Mouse (Mus musculus): ENCODE data around the gene Papolb. TPM values are rescaled to one million over a fixed set of nuclear protein-coding genes. Genes with fewer than 3 reads are reported as not detected.

Gene Papolb
- 0.04 and 0.06 TPM in 2 replicates for polyA plus RNA-seq (2012; rRNA removed)

- DNase-seq (ENCODE audit: low spot score): no peak
Observed at GRCm38 (mm10) chr5:142529915-142530314, at the start of gene Papolb. TSS of gene Papolb (minus strand) at chr5:142530076.

DNA sequence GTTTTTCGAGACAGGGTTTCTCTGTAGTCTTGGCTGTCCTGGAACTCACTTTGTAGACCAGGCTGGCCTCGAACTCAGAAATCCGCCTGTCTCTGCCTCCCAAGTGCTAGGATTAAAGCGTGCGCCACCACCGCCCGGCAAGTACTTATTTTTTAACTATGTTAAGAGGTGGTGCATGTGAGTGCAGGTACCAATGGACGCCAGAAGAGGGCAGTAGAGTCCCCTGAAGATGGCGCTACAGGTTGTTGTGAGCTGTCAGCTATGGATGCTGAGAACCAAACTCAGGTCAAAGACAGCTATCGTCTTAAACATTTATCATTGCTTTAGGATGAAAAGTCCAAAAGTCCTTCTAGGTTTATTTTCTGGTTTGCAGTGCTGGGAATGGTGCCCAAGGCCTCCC lies 48.3 kb upstream of the Papolb start:
- no peak for DNase-seq (ENCODE audit: low spot score)

GRCm38 (mm10) chr5:142576832-142577231 lies 47.0 kb upstream of the Papolb start:
- DNase-seq (ENCODE audit: low spot score): no peak

- DNase-seq (ENCODE audit: low spot score): no peak
Observed at GRCm38 (mm10) chr5:142574323-142575057, 44.6 kb upstream of the Papolb start.

- DNase-seq (ENCODE audit: low spot score): no peak
Observed at GRCm38 (mm10) chr5:142564606-142565005, 34.7 kb upstream of the Papolb start.

DNA sequence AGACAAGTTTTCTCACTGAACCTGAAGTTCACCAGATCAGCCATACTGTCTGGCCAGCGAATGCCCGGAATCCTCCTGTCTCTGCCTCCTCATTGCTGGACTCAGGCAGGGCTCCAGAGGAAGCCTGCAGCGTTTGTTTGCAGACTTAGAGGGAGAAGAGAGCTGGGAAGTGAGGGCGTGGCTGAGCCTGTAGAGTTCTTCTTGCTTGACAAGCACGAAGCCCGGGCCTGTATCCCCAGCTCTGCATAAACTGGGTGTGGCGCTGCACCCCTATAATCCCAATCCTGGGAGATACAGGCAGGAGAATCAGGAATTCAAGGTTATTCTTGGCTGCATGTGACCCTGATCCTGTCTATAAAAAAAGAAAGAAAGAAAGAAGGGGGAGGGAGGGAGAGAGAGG lies 30.4 kb upstream of the Papolb start:
- no peak for DNase-seq (ENCODE audit: low spot score)

DNA sequence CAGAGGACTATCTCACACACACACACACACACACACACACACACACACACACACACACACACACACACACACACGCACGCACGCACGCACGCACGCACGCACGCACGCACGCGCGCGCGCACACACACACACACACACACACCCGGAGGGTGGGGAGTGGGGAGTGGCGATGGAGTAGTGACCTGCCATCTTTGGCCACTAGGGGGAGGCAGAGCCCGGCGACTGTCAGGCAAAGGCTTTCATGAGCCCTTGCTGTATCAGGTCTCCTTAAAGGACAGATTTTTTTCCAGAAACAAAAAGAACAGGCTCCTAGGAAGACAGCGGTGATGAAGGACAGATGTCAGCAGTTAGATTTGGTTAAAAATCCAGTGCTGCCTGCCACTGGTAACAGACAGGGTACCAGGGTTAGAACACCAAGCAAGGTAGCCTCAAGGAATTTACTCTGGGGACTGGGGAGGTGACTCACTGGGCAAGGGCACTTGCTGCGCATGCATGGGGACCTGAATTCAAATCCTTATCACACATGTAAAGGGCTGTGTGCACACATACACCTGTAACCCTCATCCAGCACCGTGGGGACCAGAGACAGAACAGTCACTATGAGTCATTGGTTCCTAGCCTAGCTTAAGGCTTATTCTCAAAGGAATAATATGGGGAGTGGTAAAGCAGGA lies 27.7 kb upstream of the Papolb start:
- DNase-seq (ENCODE audit: low spot score): peak; percentile 32

DNA sequence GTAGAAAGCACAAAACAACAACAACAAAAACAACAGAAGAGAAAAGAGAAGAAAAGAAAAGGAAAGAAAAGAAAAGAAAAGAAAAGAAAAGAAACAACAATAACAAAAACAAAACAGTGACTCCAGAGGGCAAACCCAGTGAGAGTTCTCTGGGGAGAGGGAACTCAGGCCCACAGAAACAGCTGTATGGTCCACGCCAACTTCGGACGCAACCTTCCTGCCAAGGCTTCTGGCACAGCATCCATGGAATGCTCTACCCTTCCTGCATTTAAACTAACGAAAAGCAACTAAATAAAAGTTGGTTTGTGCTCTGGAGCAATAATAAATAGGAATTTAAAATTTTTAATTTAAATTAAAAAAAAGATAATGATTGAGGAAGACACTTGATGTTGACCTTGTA lies 26.8 kb upstream of the Papolb start:
- no peak for DNase-seq (ENCODE audit: low spot score)

- no peak for DNase-seq (ENCODE audit: low spot score)
Observed at GRCm38 (mm10) chr5:142555866-142556265, 26.0 kb upstream of the Papolb start.

- peak; percentile 76 for DNase-seq (ENCODE audit: low spot score)
Observed at GRCm38 (mm10) chr5:142550706-142551652, 21.1 kb upstream of the Papolb start, which contains the start of gene Radil. TSS of gene Radil (minus strand) at chr5:142551098.

GRCm38 (mm10) chr5:142549961-142550705 lies 20.3 kb upstream of the Papolb start:
- peak; percentile 28 for DNase-seq (ENCODE audit: low spot score)

GRCm38 (mm10) chr5:142549441-142549840 lies 19.6 kb upstream of the Papolb start:
- DNase-seq (ENCODE audit: low spot score): no peak

- no peak for DNase-seq (ENCODE audit: low spot score)
Observed at GRCm38 (mm10) chr5:142547066-142547465, 17.2 kb upstream of the Papolb start.

DNA sequence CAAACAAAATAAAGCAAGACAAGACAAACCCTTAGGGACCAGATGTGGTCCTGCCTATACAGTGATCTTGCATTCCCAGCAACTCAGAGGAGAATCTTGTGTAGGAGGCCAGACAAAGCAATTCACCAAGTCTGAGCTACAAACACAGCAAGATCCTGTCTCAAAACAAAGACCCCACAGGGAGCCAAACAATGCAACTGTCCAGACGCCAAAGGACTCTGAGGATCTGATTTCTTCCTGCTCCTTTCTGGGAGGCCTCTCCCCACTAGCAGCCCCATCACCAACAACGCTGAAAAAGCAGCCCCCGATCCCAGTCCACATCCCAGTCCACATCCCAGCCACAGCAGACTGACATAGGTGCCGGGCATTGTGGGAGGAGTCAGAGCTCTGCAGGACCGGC lies 16.5 kb upstream of the Papolb start:
- no peak for DNase-seq (ENCODE audit: low spot score)

GRCm38 (mm10) chr5:142545014-142545795 lies 15.3 kb upstream of the Papolb start:
- no peak for DNase-seq (ENCODE audit: low spot score)

DNA sequence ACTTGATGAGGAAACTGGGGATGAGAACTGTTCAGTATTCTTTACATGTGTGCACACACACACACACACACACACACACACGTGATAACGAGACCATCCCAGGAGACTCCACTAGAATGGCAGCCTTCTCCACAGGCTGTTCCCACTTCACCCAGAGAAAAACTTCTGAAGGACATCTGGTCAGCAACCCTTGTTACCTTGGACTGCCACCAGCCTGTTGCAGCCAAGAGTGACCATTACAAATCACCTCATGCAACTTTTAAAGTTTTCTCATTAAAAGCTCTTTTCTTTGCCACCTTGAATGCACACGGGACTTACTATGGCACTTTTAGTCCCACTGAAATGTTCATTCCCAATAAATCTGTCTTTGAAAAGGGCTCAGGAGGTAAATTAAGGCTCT lies 7.4 kb upstream of the Papolb start:
- DNase-seq (ENCODE audit: low spot score): no peak

- DNase-seq (ENCODE audit: low spot score): no peak
Observed at GRCm38 (mm10) chr5:142535388-142535787, 5.5 kb upstream of the Papolb start.

DNA sequence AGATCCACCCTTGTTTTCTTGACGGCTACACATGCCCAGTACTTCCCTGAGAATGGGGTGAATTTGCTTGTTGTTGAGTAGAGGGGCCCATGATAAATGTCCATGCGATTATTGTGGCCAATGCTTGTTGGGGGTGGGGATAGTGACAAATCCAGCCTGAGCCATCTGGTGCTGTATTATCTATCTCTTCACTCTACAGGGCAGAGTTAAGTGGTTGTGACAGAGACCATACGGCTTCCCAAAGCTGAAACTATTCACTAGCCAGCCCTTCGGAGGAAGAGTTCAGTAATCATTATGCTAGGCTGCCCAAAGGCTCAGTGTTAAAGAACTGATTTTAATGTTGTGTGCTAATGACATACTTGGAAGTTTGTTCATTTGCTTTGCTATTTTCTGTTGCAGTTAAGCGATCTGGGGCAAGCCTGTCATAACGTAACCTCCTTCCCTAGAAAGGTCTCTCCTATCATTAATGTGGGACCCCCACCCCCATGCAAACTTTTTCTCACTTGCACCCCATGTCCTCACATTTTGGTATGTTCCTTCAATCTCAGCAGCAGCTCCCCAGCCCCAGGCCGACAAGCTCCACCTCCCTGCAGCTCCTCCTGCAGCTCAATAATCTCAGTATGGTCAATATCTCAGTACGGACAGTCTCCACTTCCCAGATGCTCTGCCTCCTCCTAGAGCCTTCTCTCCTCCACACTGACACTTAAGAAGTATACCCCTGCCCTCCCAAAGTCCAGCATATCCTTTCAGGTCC lies 5.0 kb downstream of the Papolb start:
- no peak for DNase-seq (ENCODE audit: low spot score)

DNA sequence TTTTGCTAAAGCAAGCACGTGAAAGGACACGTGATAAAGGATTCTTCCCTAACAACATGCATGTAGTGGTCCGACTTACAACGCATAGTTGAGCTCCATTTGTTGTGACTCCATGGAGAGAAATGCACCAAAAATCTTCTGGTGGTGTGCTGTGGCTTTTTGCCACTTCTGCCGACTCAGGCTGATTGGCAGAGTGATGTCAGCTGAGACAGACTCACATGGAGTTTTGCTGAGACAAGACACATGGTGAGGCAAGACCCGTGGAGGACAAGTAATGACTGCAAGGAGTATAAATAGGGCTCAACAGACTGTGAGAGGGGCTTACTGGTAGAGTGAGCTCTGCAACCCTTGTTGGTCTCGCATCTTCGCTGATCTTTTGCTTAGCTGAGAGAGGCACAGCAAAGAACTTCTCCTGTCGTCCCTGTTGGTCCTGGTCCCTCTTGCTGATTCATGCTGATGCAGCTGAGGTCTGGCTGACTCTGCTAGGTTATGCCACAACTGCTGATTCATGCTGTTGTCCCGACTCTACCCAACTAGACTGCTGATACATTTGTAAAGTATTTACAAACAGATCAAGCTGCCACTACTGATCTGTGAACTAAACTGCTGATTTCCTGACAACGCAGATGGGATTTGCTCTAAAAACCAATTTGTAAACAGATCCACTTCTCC lies 8.5 kb downstream of the Papolb start:
- no peak for DNase-seq (ENCODE audit: low spot score)
